ENCODE assay signal across 24 mouse cellular contexts in genomic region chr15:38353371-38353770, GRCm38 (mm10).
"Had no signal": no experiment of that assay in that cellular context is flagged by ENCODE, and none has a peak within 500 bp of the region (broad histone marks: within the 10 kb centered on the region; RNA-seq: fewer than 3 reads in every experiment).

No protein-coding gene starts in this region.

- H3K4me3 ChIP-seq: heart, adult 2 months; heart, embryonic 13.5 days; heart, embryonic 15.5 days; hindbrain, embryonic 13.5 days; hindbrain, embryonic 15.5 days; kidney, embryonic 15.5 days; limb, embryonic 13.5 days; limb, embryonic 15.5 days; liver, embryonic 12.5 days had no signal

- H3K4me2 ChIP-seq: heart, embryonic 11.5 days; heart, embryonic 13.5 days; heart, embryonic 15.5 days; hindbrain, embryonic 13.5 days; hindbrain, embryonic 15.5 days; kidney, embryonic 15.5 days; limb, embryonic 13.5 days; limb, embryonic 15.5 days; liver, embryonic 12.5 days had no signal

- H3K4me1 ChIP-seq: heart, embryonic 15.5 days; hindbrain, embryonic 13.5 days; hindbrain, embryonic 15.5 days; kidney, embryonic 15.5 days; limb, embryonic 13.5 days; limb, embryonic 15.5 days; liver, embryonic 12.5 days had no signal

- DNase-seq: gastrocnemius, postnatal 14 days; gastrocnemius, postnatal 36 days; heart, adult 11 months; heart, adult 2 months; heart, postnatal 14 days; heart, postnatal 36 days; kidney, adult 11 months; kidney, adult 9 months; layer of hippocampus, adult 9-11 months; layer of hippocampus, postnatal 36 days; left cerebral cortex, postnatal 4 days; lung, adult 18-20 months had no signal

- H3K27me3 ChIP-seq: heart, embryonic 13.5 days; heart, embryonic 15.5 days; hindbrain, embryonic 13.5 days; hindbrain, embryonic 15.5 days; kidney, embryonic 15.5 days; limb, embryonic 13.5 days; limb, embryonic 15.5 days had no signal

- ATAC-seq: hindbrain, postnatal 0 days; intestine, embryonic 16.5 days; liver, embryonic 12.5 days had no signal

- H3K9ac ChIP-seq: heart, embryonic 13.5 days; heart, embryonic 15.5 days; hindbrain, embryonic 13.5 days; hindbrain, embryonic 15.5 days; kidney, embryonic 15.5 days; limb, embryonic 13.5 days; limb, embryonic 15.5 days; liver, embryonic 12.5 days; liver, embryonic 14.5 days had no signal

- H3K9me3 ChIP-seq: heart, embryonic 15.5 days; hindbrain, embryonic 13.5 days; hindbrain, embryonic 15.5 days; kidney, embryonic 15.5 days; limb, embryonic 15.5 days; liver, embryonic 12.5 days had no signal

- H3K27ac ChIP-seq: heart, adult 2 months; heart, embryonic 13.5 days; heart, embryonic 15.5 days; hindbrain, embryonic 13.5 days; hindbrain, embryonic 15.5 days; hindbrain, postnatal 0 days; kidney, embryonic 15.5 days; limb, embryonic 13.5 days; limb, embryonic 15.5 days; liver, embryonic 12.5 days; liver, embryonic 14.5 days had no signal

- H3K36me3 ChIP-seq: heart, embryonic 13.5 days; heart, embryonic 15.5 days; hindbrain, embryonic 13.5 days; hindbrain, embryonic 15.5 days; kidney, embryonic 15.5 days; limb, embryonic 13.5 days; limb, embryonic 15.5 days; liver, embryonic 12.5 days had no signal
